Mouse (Mus musculus) embryonic fibroblast, embryonic 13.5 days (primary cell): ENCODE measurements around the gene Sprr2a2. TPM values are rescaled to one million over a fixed set of nuclear protein-coding genes. Genes with fewer than 3 reads are reported as not detected.
"Not testable (repeated sequence)": the region's sequence is repeated elsewhere in the genome, so short reads cannot be mapped to it uniquely, and the experiment has no call there.

Experiments
- H3K27ac ChIP-seq: 2 replicates; pipeline ENCODE4 v1.5.1; 2012; ENCODE audit warnings: low read length, control low read depth, inconsistent platforms; ENCODE audit not compliant: insufficient read depth
- H3K4me1 ChIP-seq: 2 replicates; pipeline ENCODE4 v1.6.1; 2011; ENCODE audit warnings: low read length; ENCODE audit not compliant: control insufficient read depth, insufficient read depth
- H3K4me3 ChIP-seq: 2 replicates; pipeline ENCODE4 v1.5.1; 2011; ENCODE audit warnings: mild to moderate bottlenecking, control low read depth, low read length; ENCODE audit not compliant: insufficient read depth
- CTCF ChIP-seq: IDR thresholded peaks from 2 replicates; pipeline ENCODE4 v1.5.1; 2011; ENCODE audit warnings: mild to moderate bottlenecking, control low read depth, low read length, moderate library complexity, borderline replicate concordance; ENCODE audit not compliant: insufficient read depth
- POLR2A ChIP-seq: IDR thresholded peaks from 2 replicates; pipeline ENCODE4 v1.6.1; 2011; ENCODE audit warnings: low read depth, mild to moderate bottlenecking, control low read depth, low read length, moderate library complexity
- polyA plus RNA-seq: library from polyadenylated mRNA; stranded (reverse); fragments of >200 nt; gene quantifications from 2 replicates; pipeline ENCODE4 v1.2.4, GENCODE M21; 2011; ENCODE audit warnings: low read depth; ENCODE audit not compliant: missing spikeins, insufficient read length

The Sprr2a2 gene
- not detected in 2 replicates for polyA plus RNA-seq

GRCm38 (mm10) chr3:92215569-92215968 lies at the start of gene Sprr2a2, which contains the start of gene Sprr2a1:
Sprr2a2 (plus strand) TSS chr3:92215920.
Sprr2a1 (plus strand) TSS chr3:92215799.
- not testable (repeated sequence) for H3K4me3 ChIP-seq, H3K27ac ChIP-seq, H3K4me1 ChIP-seq

GRCm38 (mm10) chr3:92169847-92170246 lies 45.9 kb upstream of the Sprr2a2 start:
- Histone ChIP-seq H3K4me3 (no peak overlapping the region), H3K27ac (no peak overlapping the region), H3K4me1 (no peaks in the 10 kb centered on the region)
- TF ChIP-seq CTCF (no peak), POLR2A (no peak)

- TF ChIP-seq POLR2A (no peak), CTCF (no peak)
These were observed 38.8 kb upstream of the Sprr2a2 start for GRCm38 (mm10) chr3:92176880-92177279.

DNA sequence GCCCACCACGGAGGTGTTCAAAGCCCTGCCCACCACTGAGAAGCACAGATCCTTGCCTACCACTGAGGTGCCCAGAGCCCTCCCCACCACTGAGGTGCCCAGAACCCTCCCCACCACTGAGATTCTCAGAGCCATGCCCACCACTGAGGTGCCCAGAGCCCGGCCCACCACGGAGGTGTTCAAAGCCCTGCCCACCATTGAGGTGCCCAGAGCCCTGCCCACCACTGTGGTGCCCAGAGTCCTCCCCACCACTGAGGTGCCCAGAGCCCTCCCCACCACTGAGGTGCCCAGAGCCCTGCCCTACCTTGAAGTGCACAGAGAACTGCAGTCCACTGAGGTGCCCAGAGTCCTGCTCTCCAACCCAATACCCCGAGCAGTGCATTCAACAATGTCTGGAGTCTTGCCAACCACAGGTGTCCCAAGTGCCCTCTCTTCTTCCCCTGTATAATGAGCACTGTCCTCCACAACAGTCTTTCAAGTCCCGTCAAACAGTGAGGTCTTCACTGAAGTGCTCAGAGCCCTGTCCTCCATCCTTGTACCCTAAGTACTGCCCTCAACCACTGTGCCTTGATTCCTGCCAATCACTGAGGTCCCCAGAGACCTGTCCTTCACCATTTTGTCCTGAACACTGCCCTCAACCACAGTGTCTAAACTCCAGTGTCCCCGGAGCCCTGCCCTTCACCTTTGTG lies 20.1 kb upstream of the Sprr2a2 start:
- Histone ChIP-seq H3K4me3 (no peak overlapping the region), H3K27ac (no peak overlapping the region), H3K4me1 (no peaks in the 10 kb centered on the region)
- TF ChIP-seq CTCF (no peak), POLR2A (no peak)

More at GRCm38 (mm10) chr3:92176880-92177279, 38.8 kb upstream of the Sprr2a2 start:
- no peaks in the 10 kb centered on the region for H3K4me1 ChIP-seq
- H3K27ac ChIP-seq, result no peak overlapping the region
- H3K4me3 ChIP-seq, result no peak overlapping the region

- H3K4me1 ChIP-seq, H3K4me3 ChIP-seq, H3K27ac ChIP-seq: not testable (repeated sequence)
These were observed 4.4 kb upstream of the Sprr2a2 start for GRCm38 (mm10) chr3:92211133-92211925.

DNA sequence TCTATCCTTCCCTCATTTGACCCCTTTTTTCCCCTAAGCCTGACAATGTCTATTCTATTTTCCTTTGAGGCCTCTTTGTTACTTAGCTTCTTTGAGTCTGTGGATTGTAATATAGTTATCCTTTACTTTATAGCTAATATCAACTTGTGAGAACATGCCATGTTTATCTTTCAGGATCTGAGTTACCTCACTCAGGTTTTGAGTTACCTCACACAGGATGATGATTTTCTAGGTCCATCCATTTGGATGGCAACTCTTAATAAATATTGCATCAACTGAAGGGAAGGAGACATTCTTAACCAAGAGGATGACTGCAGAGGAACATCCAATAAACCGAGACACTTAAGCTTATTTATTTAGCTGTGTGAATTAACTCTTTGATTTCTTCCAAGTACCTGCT lies 3.7 kb upstream of the Sprr2a2 start:
- not testable (repeated sequence) for H3K4me3 ChIP-seq, H3K4me1 ChIP-seq, H3K27ac ChIP-seq

GRCm38 (mm10) chr3:92213651-92214050 lies 2.1 kb upstream of the Sprr2a2 start:
- H3K4me1 ChIP-seq, H3K27ac ChIP-seq: not testable (repeated sequence)

DNA sequence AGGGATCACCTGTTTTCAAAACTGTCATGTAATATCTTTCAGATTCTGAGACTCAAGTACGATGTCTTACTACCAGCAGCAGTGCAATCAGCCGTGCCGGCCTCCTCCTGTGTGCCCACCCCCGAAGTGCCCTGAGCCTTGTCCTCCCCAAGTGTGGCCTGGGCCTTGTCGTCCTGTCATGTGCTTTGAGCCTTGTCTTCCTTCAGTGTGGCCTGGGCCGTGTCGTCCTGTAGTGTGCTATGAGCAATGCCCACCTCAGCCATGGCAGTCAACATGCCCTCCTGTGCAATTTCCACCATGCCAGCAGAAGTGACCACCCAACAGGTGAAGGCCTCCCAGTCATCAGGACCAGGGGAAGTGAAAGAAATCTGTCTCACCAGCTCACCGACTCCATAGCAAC lies 3.3 kb downstream of the Sprr2a2 start:
- not testable (repeated sequence) for H3K27ac ChIP-seq, H3K4me1 ChIP-seq, H3K4me3 ChIP-seq

More at GRCm38 (mm10) chr3:92213651-92214050, 2.1 kb upstream of the Sprr2a2 start:
- H3K4me3 ChIP-seq, result not testable (repeated sequence)

GRCm38 (mm10) chr3:92223708-92224107 lies 8.0 kb downstream of the Sprr2a2 start:
- H3K4me1 ChIP-seq, H3K27ac ChIP-seq, H3K4me3 ChIP-seq: not testable (repeated sequence)

DNA sequence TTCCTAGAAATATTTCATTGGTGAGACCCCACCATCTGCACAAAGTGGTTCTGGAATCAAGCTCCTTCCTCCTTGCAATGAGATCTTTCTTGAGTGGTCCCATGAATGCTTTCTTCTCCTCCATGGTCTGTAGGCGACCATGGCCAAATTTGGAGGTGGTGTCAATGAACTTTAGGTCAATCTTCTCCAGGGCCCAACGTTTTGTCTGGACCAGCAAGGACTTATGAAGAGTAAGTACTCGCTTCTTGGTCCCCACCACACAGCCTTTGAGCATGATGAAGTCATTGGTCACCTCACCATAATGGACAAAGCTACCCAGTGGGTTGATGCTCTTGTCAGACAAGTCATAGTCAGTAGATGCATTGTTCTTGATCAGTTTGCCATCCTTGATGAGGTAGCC lies 11.7 kb downstream of the Sprr2a2 start:
- H3K4me1 ChIP-seq, H3K27ac ChIP-seq, H3K4me3 ChIP-seq: not testable (repeated sequence)

GRCm38 (mm10) chr3:92236463-92237189 lies 20.9 kb downstream of the Sprr2a2 start:
- not testable (repeated sequence) for H3K4me1 ChIP-seq, H3K4me3 ChIP-seq, H3K27ac ChIP-seq

DNA sequence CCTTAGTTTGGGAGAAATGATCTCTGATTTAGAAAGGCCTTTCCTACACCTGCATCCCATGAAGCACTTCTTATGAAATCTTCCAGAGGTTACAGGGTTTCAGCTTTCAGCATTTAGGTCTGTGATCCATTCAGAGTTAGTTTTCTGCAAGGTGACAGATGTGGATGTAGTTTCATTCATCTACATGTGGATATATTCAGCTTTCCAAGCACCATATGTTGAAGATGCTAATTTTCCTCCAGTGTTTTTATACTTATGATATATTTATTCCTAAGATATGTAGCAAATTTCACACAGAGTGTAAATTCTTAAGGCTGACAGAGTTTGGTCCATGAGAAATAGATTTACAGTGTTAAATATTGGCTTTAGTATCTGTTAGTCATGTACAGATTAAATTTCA lies 23.0 kb downstream of the Sprr2a2 start:
- H3K27ac ChIP-seq, H3K4me3 ChIP-seq, H3K4me1 ChIP-seq: not testable (repeated sequence)

DNA sequence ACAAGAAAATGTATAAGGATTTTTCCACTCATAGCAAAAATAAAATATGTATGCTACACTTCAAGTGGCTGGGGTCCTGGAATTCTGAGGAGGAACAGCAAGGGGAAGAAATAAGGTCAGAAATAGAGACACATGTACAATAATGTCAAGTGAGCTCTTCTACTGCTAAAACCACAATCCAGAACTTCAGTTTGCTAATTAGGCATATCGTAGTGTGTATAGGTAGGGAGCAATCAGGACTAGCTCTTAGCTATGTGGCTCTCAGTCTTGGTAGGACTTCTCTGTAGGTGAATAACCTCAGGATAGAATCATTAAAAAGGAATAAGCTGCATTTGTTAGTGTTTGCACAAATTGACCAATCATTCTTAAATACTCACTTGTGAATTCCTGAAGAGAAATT lies 23.5 kb downstream of the Sprr2a2 start:
- H3K4me1 ChIP-seq, H3K4me3 ChIP-seq, H3K27ac ChIP-seq: not testable (repeated sequence)

DNA sequence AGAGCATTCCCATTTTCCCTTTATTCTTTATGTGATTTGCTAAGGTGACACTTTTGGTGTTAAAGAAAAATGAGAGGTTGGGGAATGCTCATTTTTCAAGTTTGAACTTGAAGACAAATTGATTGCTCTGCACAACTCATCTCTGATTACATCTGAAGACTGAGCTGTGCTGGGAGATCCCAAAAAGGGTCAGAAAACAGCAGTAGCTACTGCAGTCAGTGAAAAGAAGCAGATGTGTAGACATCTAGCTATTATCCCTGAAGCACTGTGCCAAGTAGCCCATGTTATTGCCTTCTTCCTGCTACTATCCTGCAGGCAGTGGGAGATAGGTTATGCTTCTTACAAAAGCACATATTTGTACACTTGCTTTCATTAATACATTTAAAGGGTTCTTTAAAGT lies 29.1 kb downstream of the Sprr2a2 start:
- not testable (repeated sequence) for H3K4me1 ChIP-seq, H3K27ac ChIP-seq, H3K4me3 ChIP-seq

- H3K27ac ChIP-seq, H3K4me3 ChIP-seq, H3K4me1 ChIP-seq: not testable (repeated sequence)
These were observed 30.5 kb downstream of the Sprr2a2 start for GRCm38 (mm10) chr3:92246245-92246644.
